Mouse (Mus musculus) right cerebral cortex, postnatal 10 days (tissue): ENCODE data around the gene Grin1.

Experiments used
- DNase-seq, 2 experiments: peaks; one replicate each; pipeline ENCODE4 v3.0.0; 2021; ENCODE audit warnings: low spot score in 2 of 2

Gene Grin1

GRCm38 (mm10) chr2:25318971-25319773 is at the start of gene Grin1:
Gene Grin1, minus strand, starts transcription at chr2:25319187.
- peak; percentile 95 to 96 for DNase-seq

- DNase-seq: peak; percentile 70 to 74
These were observed 46.2 kb upstream of the Grin1 start, which contains the start of gene Uap1l1 for GRCm38 (mm10) chr2:25365091-25365761. Gene Uap1l1, minus strand, starts transcription at chr2:25365682.

- DNase-seq: no peak
These were observed 45.7 kb upstream of the Grin1 start for GRCm38 (mm10) chr2:25364761-25365090.

GRCm38 (mm10) chr2:25364313-25364712 is 45.3 kb upstream of the Grin1 start:
- DNase-seq: no peak

GRCm38 (mm10) chr2:25363478-25364178 is 44.6 kb upstream of the Grin1 start:
- DNase-seq: no peak

- no peak for DNase-seq
These were observed 40.9 kb upstream of the Grin1 start for GRCm38 (mm10) chr2:25359848-25360247.

GRCm38 (mm10) chr2:25356208-25357079 is 37.5 kb upstream of the Grin1 start, which contains the start of gene Dpp7:
Gene Dpp7, minus strand, starts transcription at chr2:25356359.
- peak; percentile 89 to 93 for DNase-seq

GRCm38 (mm10) chr2:25355419-25356066 is 36.6 kb upstream of the Grin1 start:
- DNase-seq: no peak

GRCm38 (mm10) chr2:25354211-25354610 is 35.2 kb upstream of the Grin1 start:
- DNase-seq: no peak

- no peak for DNase-seq
These were observed 31.7 kb upstream of the Grin1 start for GRCm38 (mm10) chr2:25350701-25351100.

GRCm38 (mm10) chr2:25349499-25349898 is 30.5 kb upstream of the Grin1 start:
- DNase-seq: no peak

GRCm38 (mm10) chr2:25348162-25348561 is 29.2 kb upstream of the Grin1 start:
- DNase-seq: no peak

- DNase-seq: no peak
These were observed 19.3 kb upstream of the Grin1 start for GRCm38 (mm10) chr2:25338303-25338702.

GRCm38 (mm10) chr2:25333569-25333968 is 14.6 kb upstream of the Grin1 start:
- no peak for DNase-seq

GRCm38 (mm10) chr2:25332286-25333160 is 13.5 kb upstream of the Grin1 start, which contains the start of gene Man1b1:
Gene Man1b1, plus strand, starts transcription at chr2:25332338.
- peak; percentile 100 for DNase-seq

- DNase-seq: no peak
These were observed 12.5 kb upstream of the Grin1 start for GRCm38 (mm10) chr2:25331470-25331869.

- DNase-seq: peak; percentile 61
These were observed 9.5 kb upstream of the Grin1 start for GRCm38 (mm10) chr2:25328440-25328839.

- no peak for DNase-seq
These were observed 7.0 kb upstream of the Grin1 start for GRCm38 (mm10) chr2:25326036-25326435.

GRCm38 (mm10) chr2:25320084-25320483 is 1.1 kb upstream of the Grin1 start:
- peak; percentile 32 to 52 for DNase-seq
